8 mouse cellular contexts compared by ENCODE assay signal in the genomic region with DNA sequence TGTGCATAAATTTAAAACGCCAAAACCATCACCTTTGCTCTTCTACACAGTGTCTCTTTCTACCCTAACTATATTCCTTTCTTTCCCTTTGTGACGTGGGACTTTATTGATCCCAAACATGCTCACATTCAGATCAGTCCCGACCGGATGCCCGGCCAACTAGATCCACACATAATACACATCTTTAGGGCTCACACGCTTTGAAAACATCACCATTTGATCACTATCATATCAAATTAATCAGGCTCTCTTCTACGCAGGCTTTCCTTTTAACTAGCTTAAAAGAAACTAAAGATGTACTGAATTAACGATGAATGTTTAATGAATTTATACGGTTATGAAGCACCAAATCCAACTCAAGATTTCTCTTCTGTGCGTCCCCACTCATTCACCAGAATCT. TPM values are rescaled to one million over a fixed set of nuclear protein-coding genes. Genes with fewer than 3 reads are reported as not detected.
DNase-seq lines count a peak whose midpoint lies in the region; ATAC-seq lines count a peak whose summit lies in the region.

No protein-coding gene starts in this region.

- no peak overlapping the region for H3K9ac ChIP-seq in kidney, embryonic 16.5 days (replicated peaks; ENCODE audit: low read length)
- no peak overlapping the region for H3K9ac ChIP-seq in embryonic facial prominence, embryonic 14.5 days (ENCODE audit: low read depth, low read length)
- no peak overlapping the region for H3K9ac ChIP-seq in limb, embryonic 11.5 days (ENCODE audit: low read length)
- H3K9ac ChIP-seq in neural tube, embryonic 15.5 days (replicated peaks), result peak overlapping the region; percentile 71

- no peaks in the 10 kb centered on the region for H3K9me3 ChIP-seq in kidney, embryonic 16.5 days (ENCODE audit: low read length)
- H3K9me3 ChIP-seq in embryonic facial prominence, embryonic 14.5 days (ENCODE audit: control insufficient read depth, low read length), result no peaks in the 10 kb centered on the region
- no peaks in the 10 kb centered on the region for H3K9me3 ChIP-seq in limb, embryonic 11.5 days (ENCODE audit: control insufficient read depth, low read length)
- no peaks in the 10 kb centered on the region for H3K9me3 ChIP-seq in neural tube, embryonic 15.5 days (replicated peaks)

- H3K27ac ChIP-seq in kidney, embryonic 16.5 days (ENCODE audit: low read length), result no peak overlapping the region
- no peak overlapping the region for H3K27ac ChIP-seq in embryonic facial prominence, embryonic 14.5 days (replicated peaks; ENCODE audit: low read depth, low read length)
- no peak overlapping the region for H3K27ac ChIP-seq in limb, embryonic 11.5 days (replicated peaks; ENCODE audit: low read depth, low read length)
- H3K27ac ChIP-seq in neural tube, embryonic 15.5 days (replicated peaks), result no peak overlapping the region

- peaks cover 6% of the 10 kb centered on the region; the same call in 1 of the 2 replicates for H3K4me1 ChIP-seq in kidney, embryonic 16.5 days (ENCODE audit: insufficient read depth, low read length)
- no peaks in the 10 kb centered on the region for H3K4me1 ChIP-seq in embryonic facial prominence, embryonic 14.5 days (ENCODE audit: control insufficient read depth, insufficient read depth, low read length)
- no peaks in the 10 kb centered on the region for H3K4me1 ChIP-seq in limb, embryonic 11.5 days (ENCODE audit: control insufficient read depth, insufficient read depth, low read length)
- H3K4me1 ChIP-seq in neural tube, embryonic 15.5 days, result peaks cover 17% of the 10 kb centered on the region

- H3K27me3 ChIP-seq in kidney, embryonic 16.5 days (ENCODE audit: insufficient read depth, low read length), result peaks cover 9% of the 10 kb centered on the region
- H3K27me3 ChIP-seq in embryonic facial prominence, embryonic 14.5 days (replicated peaks; ENCODE audit: control insufficient read depth, insufficient read depth, low read length), result peaks cover 21% of the 10 kb centered on the region
- no peaks in the 10 kb centered on the region for H3K27me3 ChIP-seq in limb, embryonic 11.5 days (ENCODE audit: control insufficient read depth, insufficient read depth, low read length)
- no peaks in the 10 kb centered on the region for H3K27me3 ChIP-seq in neural tube, embryonic 15.5 days (replicated peaks)

- peak overlapping the region; percentile 84 for H3K4me2 ChIP-seq in kidney, embryonic 16.5 days (replicated peaks; ENCODE audit: low read depth, low read length)
- H3K4me2 ChIP-seq in embryonic facial prominence, embryonic 14.5 days (ENCODE audit: low read depth, low read length), result peak overlapping the region; percentile 98
- H3K4me2 ChIP-seq in limb, embryonic 11.5 days (ENCODE audit: low read depth, severe bottlenecking), result peak overlapping the region; percentile 98
- peak overlapping the region; percentile 96 for H3K4me2 ChIP-seq in neural tube, embryonic 15.5 days

- no peaks in the 10 kb centered on the region for H3K36me3 ChIP-seq in kidney, embryonic 16.5 days (ENCODE audit: insufficient read depth, low read length)
- H3K36me3 ChIP-seq in embryonic facial prominence, embryonic 14.5 days (ENCODE audit: control insufficient read depth, insufficient read depth, low read length), result no peaks in the 10 kb centered on the region
- H3K36me3 ChIP-seq in limb, embryonic 11.5 days (ENCODE audit: control insufficient read depth, insufficient read depth, low read length), result no peaks in the 10 kb centered on the region
- no peaks in the 10 kb centered on the region for H3K36me3 ChIP-seq in neural tube, embryonic 15.5 days

- no peak for ATAC-seq in kidney, embryonic 16.5 days (ENCODE audit: low FRiP score, low TSS enrichment)
- no peak for ATAC-seq in embryonic facial prominence, embryonic 14.5 days (ENCODE audit: low read depth)
- ATAC-seq in limb, embryonic 11.5 days (ENCODE audit: insufficient number of reproducible peaks, low FRiP score, low TSS enrichment, low read depth), result no peak
- ATAC-seq in neural tube, embryonic 15.5 days (ENCODE audit: low FRiP score), result no peak

- 8% methylated on average over 10 of the region's 10 CpGs for WGBS in kidney, embryonic 16.5 days
- 8% methylated on average over 10 of the region's 10 CpGs for WGBS in embryonic facial prominence, embryonic 14.5 days
- 2% methylated on average over 10 of the region's 10 CpGs for WGBS in limb, embryonic 11.5 days
- 5% methylated on average over 10 of the region's 10 CpGs for WGBS in neural tube, embryonic 15.5 days

- H3K4me3 ChIP-seq in kidney, embryonic 16.5 days (ENCODE audit: low read length), result peak overlapping the region; percentile 71
- H3K4me3 ChIP-seq in embryonic facial prominence, embryonic 14.5 days (ENCODE audit: low read depth, low read length), result peak overlapping the region; percentile 77
- H3K4me3 ChIP-seq in limb, embryonic 11.5 days (ENCODE audit: low read depth, low read length), result no peak overlapping the region
- peak overlapping the region; percentile 78 for H3K4me3 ChIP-seq in neural tube, embryonic 15.5 days (replicated peaks)

- DNase-seq in kidney, postnatal 4 days, result no peak
- no peak for DNase-seq in embryonic facial prominence, embryonic 14.5 days (ENCODE audit: low spot score)
- no peak for DNase-seq in limb, embryonic 11.5 days (ENCODE audit: low spot score)
- no peak for DNase-seq in frontal cortex, postnatal 14 days (ENCODE audit: low spot score in 2 of 2)
- no peak for DNase-seq in right cerebral cortex, adult 2 months (ENCODE audit: low spot score in 2 of 2)
- no peak for DNase-seq in frontal cortex, adult 2 months (ENCODE audit: extremely low spot score in 1 of 2, low spot score in 1 of 2)

RNA-seq across cellular contexts. Expression of a gene that starts 2.9 kb away (rescaled TPM):
- polyA plus RNA-seq in kidney, embryonic 16.5 days (2015; fragmentation: Nextera tagmentation; extraction: Ambion mirVana), result 0.94 and 1.2 TPM in 2 replicates
- 1.2 and 1.7 TPM in 2 replicates for polyA plus RNA-seq in embryonic facial prominence, embryonic 14.5 days (2014; fragmentation: Nextera tagmentation; extraction: Ambion mirVana)
- 1.3 TPM in 2 replicates for polyA plus RNA-seq in limb, embryonic 11.5 days (2014; fragmentation: Nextera tagmentation; extraction: Ambion mirVana)
- polyA plus RNA-seq in neural tube, embryonic 15.5 days (2015; fragmentation: Nextera tagmentation; extraction: Ambion mirVana), result 2.3 TPM in 2 replicates
- 5.0 and 5.8 TPM in 2 replicates for polyA plus RNA-seq in frontal cortex, adult 2 months (2012; rRNA removed)

RNA-seq across cellular contexts. Expression of a gene that starts 7.2 kb away (rescaled TPM):
- 5.0 and 5.4 TPM in 2 replicates for polyA plus RNA-seq in kidney, embryonic 16.5 days (2015; fragmentation: Nextera tagmentation; extraction: Ambion mirVana)
- 15.3 and 18.7 TPM in 2 replicates for polyA plus RNA-seq in embryonic facial prominence, embryonic 14.5 days (2014; fragmentation: Nextera tagmentation; extraction: Ambion mirVana)
- 2.7 and 3.4 TPM in 2 replicates for polyA plus RNA-seq in limb, embryonic 11.5 days (2014; fragmentation: Nextera tagmentation; extraction: Ambion mirVana)
- 7.1 and 8.4 TPM in 2 replicates for polyA plus RNA-seq in neural tube, embryonic 15.5 days (2015; fragmentation: Nextera tagmentation; extraction: Ambion mirVana)
- 2.8 and 3.3 TPM in 2 replicates for polyA plus RNA-seq in frontal cortex, adult 2 months (2012; rRNA removed)
